Mouse (Mus musculus) thymus, postnatal 36 days (tissue): ENCODE measurements around the gene Prpf4.
A peak's percentile ranks its signal among the peaks of the same experiment; 100 is the strongest.

Experiments used
- DNase-seq, 2 experiments: peaks; one replicate each; pipeline ENCODE4 v3.0.0; 2022; ENCODE audit warnings: mixed read lengths in 2 of 2

Gene Prpf4

GRCm38 (mm10) chr4:62389592-62390512 is 18.7 kb upstream of the Prpf4 start:
- no peak for DNase-seq

- no peak for DNase-seq
Measured at GRCm38 (mm10) chr4:62391892-62392291, 16.7 kb upstream of the Prpf4 start.

GRCm38 (mm10) chr4:62393459-62393858 is 15.1 kb upstream of the Prpf4 start:
- no peak for DNase-seq

DNA sequence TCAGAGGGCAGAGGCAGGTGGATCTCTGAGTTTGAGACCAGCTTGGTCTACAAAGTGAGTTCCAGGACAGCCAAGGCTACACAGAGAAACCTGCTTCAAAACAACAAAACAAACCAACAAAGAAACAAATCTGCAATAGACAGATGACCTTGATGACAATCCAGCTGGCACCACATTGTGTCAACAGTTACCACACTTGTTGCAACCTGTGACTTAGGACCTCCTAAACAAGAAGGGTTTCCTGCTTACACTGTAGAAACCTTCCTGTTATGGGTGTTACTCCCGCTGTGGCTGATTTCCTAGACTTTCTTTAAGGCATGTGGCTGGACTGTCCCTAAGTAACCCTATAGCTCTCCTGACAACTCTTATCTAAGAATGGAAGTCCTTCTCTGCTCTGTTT is 12.8 kb upstream of the Prpf4 start:
- no peak for DNase-seq

GRCm38 (mm10) chr4:62397616-62398365 is 10.8 kb upstream of the Prpf4 start:
- DNase-seq = no peak

GRCm38 (mm10) chr4:62398956-62399355 is 9.6 kb upstream of the Prpf4 start:
- DNase-seq = no peak

- peak in 1 of 2 experiments; percentile 14 for DNase-seq
Measured at GRCm38 (mm10) chr4:62406133-62406532, 2.5 kb upstream of the Prpf4 start.

DNA sequence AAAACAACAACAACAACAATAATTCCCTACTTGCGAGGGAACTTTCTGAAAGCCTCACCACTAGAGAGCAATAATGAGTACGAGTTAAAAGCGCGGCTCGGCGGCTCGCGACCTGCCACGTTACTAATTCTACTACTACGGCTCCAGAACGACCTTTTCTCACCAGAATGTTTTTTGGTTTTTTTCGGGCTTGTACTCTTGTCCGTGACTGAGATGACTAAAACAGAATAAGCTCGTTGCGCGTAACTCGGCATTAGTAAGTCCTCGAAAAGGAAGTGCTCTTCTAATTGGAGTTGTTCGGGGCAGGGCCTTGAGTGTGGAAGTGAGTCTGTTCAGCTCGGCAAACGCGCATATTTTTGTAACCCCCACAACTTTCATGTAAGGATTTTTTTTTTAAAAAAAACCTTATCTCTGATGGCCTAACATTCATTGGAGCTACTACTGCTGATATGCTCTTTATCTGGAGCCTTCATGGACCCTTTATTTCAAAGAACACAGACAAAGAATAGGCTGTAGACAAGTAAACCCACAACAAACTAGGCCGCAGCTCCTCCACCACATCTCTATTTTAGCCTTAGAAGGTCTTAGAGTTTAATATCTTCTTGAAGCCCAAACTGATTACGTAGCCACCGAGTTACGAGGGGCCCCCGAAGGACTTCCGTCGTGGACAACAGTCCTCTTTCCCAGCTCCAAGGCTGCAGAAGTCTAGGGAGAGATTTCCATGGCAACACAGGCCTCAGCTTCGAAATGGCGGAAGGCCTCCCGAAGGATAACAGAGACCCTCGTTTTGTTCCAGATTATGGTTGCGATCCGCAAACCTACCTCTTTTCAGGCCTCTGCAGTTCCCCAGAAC is 641 bp upstream of the Prpf4 start:
- DNase-seq = peak; percentile 50 to 56

DNA sequence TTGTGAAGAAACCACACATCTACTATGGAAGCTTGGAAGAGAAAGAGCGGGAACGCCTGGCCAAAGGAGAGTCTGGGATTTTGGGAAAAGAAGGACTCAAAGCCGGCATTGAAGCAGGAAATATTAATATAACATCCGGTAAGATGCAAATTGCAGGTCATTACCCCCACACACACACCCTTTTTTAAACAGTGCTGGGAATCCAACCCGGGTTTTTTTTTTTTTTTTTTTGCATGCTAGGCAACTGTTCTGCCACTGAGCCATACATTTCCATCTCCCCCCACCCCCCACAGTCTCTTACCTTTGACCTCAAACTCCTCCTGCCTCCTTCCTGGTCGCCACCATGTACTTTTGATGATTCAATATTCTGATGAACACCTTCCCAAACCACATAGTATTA is 1.0 kb downstream of the Prpf4 start:
- no peak for DNase-seq

DNA sequence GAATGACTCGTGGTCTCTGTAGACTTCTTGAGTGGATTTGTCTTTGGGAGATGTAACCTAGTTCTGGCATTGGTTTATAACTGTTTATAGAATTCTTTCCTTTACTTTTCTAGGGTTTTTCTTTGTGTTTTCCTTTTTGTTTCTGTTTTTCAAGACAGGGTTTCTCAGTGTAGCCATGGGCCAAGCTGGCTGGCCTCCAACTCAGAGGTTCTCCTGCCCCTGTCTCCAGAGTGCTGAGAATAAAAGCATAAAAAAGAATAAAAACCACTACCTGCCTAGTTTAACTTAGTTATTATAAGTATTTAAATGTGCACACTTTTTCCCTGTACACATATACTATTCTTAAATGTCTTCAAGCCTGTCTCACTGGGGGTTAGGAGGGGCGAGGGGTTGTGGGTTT is 1.7 kb downstream of the Prpf4 start:
- no peak for DNase-seq

- DNase-seq = no peak
Measured at GRCm38 (mm10) chr4:62411606-62412005, 3.0 kb downstream of the Prpf4 start.

GRCm38 (mm10) chr4:62418448-62418847 is 9.9 kb downstream of the Prpf4 start:
- no peak for DNase-seq

- DNase-seq = no peak
Measured at GRCm38 (mm10) chr4:62419091-62419490, 10.5 kb downstream of the Prpf4 start.

DNA sequence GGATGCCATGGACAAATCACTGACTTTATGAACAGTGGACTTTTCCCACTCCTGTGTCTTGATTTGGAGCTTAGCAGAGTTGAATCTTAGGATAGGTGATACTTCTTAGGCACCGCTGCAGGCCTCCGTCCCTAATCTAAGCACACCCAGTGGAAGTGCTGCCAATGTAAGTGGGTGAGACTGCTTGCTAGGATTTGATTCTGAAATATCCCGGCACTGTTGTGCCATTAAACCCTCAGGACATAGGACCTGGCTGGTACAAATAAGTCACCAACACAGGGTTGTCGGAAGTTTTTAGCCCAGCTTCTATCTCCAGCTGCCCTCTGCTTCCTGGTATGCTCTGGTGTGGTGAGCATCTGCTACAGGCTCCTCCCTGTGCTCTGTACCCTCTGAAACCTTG is 17.3 kb downstream of the Prpf4 start:
- DNase-seq = no peak

DNA sequence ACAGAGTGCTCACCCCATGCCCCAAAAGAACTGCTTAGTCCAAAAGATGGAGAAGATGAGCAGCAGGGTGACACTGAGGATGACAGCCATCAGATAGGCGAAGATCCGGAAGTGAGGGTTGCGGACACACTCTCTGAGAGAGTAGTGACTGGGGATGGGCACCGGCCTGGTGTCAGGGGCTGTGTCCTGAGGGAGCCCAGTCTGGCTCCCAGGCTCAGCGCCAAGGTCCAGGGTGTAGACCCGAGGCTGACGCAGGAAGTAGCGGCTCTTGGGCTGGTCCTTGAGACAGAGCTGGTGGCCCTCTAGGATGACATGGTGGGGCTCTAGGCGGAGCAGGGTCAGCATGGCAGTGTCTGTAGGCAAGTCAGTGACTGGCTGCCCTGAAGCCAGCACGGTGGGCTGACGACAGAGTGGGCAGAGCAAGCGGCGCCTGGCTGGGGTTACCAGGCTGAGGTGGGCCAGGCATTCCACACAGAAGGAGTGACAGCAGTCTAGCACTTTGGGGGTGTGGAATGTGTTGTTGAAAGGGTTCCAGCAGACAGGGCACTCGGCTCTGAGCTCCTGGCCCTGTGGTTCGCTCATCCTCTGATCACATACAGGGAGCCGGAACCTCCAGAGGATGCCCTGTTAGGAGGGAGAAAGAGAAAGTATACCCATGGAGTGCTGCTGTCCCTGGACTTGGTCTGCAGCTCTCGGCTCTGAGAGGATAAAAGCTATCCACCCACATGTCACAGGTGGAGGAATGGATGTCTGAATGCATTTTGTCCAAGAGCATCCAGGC is 19.6 kb downstream of the Prpf4 start:
- no peak for DNase-seq

DNA sequence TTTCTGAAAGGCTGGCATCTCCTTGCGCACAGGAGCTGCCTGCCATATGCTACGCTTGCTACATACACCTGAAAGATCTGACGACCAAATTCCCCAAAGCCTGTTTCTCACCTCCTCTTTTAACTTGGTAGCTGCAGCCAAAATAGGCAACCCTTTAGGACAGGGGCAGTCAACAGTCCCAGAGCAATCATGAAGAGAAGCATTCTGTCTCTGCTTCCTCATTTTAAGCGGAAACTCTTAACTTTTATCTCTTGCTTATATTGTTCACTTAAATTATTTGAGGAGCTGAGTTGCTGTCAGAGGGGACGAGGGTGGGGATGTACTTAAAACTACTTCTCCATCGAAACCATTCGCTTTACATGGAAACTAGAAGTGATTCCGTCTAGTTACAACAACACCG is 21.0 kb downstream of the Prpf4 start:
- DNase-seq = no peak

DNA sequence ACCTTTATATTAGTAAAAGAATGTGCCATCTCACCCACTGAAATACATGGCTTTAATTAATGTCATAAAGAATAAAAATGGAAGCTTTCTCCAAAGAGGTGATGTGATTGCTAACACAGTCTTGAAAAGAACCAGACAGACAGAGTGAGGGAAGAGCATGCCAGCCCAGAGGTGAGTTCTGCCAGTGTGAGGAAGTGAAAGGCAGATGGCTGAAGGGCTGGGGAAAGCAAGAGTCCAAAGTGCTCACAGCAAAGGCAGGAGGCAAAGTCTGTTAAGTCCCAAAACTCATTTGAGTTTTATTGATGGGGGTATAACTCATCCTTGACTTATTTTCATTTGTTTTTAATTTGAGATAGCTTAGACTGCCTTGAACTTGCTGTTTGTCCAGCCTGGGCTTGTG is 22.1 kb downstream of the Prpf4 start:
- no peak for DNase-seq

- no peak for DNase-seq
Measured at GRCm38 (mm10) chr4:62431522-62431921, 22.9 kb downstream of the Prpf4 start.

- no peak for DNase-seq
Measured at GRCm38 (mm10) chr4:62433939-62434870, 25.6 kb downstream of the Prpf4 start.

DNA sequence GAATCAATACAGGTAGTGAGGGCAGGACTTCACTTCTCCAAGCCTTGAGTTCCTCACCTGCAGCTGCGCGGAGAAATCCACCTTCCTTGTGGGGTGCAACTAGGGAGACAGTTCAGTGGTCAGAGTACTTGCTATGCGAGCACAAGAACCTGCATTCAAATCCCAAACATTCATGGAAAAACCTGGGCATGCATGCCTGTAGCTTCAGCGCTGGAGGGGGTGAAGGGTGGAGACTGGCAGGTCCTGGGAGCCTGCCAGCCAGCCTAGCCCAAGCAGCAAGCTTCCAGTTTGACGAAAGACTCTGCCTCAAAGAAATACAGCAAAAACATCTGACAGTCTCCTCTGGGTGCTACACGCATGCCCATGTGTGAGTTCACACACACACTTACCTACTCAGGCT is 26.5 kb downstream of the Prpf4 start, which contains the start of gene Rnf183:
Gene Rnf183 (minus strand): TSS at position 172 of the 400 bp plus-strand sequence.
- DNase-seq = no peak

GRCm38 (mm10) chr4:62437256-62437778 is 28.7 kb downstream of the Prpf4 start:
- no peak for DNase-seq
